Mouse (Mus musculus): ENCODE results near the gene Kcnmb1. TPM values are rescaled to one million over a fixed set of nuclear protein-coding genes. Genes with fewer than 3 reads are reported as not detected.

The Kcnmb1 gene
- polyA plus RNA-seq, 1 experiment = 0.63 TPM

GRCm38 (mm10) chr11:34008702-34009101 lies 45.9 kb downstream of the Kcnmb1 start:
- no peaks in the 10 kb centered on the region for H3K4me1 ChIP-seq (ENCODE audit: control insufficient read depth, insufficient read depth, low read length)
- no peak overlapping the region for H3K4me3 ChIP-seq (ENCODE audit: insufficient read depth, low read length)
- H3K27ac ChIP-seq (ENCODE audit: insufficient read depth, low read length) = no peak overlapping the region
- peak; percentile 75 for TF ChIP-seq CTCF (IDR thresholded peaks at IDR 0.05; ENCODE audit: extremely low read depth, insufficient read depth, low read length)
- no peak for TF ChIP-seq POLR2A (IDR thresholded peaks at IDR 0.05; ENCODE audit: extremely low read depth, insufficient read depth, low read length)

DNA sequence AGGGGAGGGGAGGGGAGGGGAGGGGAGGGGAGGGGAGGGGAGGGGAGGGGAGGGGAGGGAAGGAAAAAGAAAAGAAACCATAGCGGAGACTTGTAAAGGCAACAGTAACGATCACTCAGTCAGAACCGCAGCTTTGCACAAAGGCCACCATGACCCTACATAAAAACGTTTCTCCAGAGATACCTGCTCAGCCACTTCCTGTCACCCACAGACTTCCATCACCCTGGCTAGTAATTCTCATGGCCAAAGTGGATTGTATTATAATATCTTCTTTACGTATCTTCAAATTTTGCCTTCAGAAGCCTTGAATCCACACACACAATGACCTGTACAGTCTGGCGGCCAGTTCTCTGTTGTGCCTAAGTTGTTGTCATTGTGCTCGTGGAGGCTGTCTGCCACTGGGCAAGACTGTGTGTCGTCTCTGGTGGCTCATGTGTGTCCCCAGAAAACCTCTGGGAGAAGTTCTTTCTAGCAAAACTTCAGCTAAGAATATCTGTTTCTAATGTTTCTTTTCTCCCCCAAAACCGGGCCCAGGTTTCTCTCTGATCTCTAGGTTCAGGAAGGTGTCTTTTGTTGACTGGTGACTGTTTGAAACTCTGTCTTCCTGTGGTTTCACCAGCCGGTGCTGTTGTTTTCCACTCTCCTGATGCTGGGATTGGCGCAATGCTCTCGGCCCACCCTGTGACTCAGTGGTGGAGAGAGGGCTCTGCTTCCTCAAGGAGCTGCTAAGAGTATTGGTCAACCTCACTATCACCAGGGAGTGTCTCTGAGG lies 46.7 kb downstream of the Kcnmb1 start:
- no peak overlapping the region for H3K4me3 ChIP-seq (ENCODE audit: insufficient read depth, low read length)
- TF ChIP-seq CTCF (IDR thresholded peaks at IDR 0.05; ENCODE audit: extremely low read depth, insufficient read depth, low read length) (no peak), POLR2A (IDR thresholded peaks at IDR 0.05; ENCODE audit: extremely low read depth, insufficient read depth, low read length) (no peak)
- H3K4me1 ChIP-seq (ENCODE audit: control insufficient read depth, insufficient read depth, low read length) = no peaks in the 10 kb centered on the region
- H3K27ac ChIP-seq (ENCODE audit: insufficient read depth, low read length) = no peak overlapping the region

DNA sequence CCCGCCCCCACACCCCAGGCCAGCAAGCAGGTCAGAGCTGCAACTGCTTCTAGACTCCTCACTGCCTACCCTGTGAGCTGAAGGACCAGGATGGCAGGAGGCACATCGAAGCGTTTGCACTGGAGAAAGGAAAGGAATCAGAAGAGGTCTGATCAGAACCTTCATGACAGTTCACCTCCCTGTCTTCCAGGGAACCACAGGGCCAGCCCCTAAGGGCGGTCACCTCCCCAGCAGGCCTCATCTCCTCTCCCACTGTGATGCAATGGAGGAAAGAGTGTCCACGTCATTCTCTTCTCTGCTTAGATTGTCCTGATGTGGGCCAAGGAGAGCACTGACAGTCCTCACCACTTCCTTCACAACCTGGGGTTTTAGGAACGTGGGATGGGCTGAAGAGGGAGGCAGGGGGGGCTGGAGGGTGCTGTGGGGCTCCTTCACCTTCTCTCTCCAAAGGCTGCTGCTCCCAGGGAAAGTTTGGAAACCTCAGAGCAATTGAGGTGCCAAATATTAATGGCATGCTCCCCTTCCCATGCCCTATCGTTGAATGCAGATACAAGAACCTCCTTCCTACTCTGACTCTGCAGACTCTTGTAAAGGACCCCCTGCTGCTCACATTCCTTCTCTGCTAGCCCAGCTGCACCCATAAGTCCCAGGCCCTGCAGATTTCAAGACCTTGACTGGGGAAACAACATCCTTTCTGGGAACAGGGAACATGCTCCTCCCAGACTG lies 47.5 kb downstream of the Kcnmb1 start:
- Histone ChIP-seq H3K4me1 (ENCODE audit: control insufficient read depth, insufficient read depth, low read length) (no peaks in the 10 kb centered on the region), H3K27ac (ENCODE audit: insufficient read depth, low read length) (no peak overlapping the region), H3K4me3 (ENCODE audit: insufficient read depth, low read length) (no peak overlapping the region)
- TF ChIP-seq POLR2A (IDR thresholded peaks at IDR 0.05; ENCODE audit: extremely low read depth, insufficient read depth, low read length) (no peak), CTCF (IDR thresholded peaks at IDR 0.05; ENCODE audit: extremely low read depth, insufficient read depth, low read length) (no peak)

- Histone ChIP-seq H3K4me3 (ENCODE audit: insufficient read depth, low read length) (no peak overlapping the region), H3K27ac (ENCODE audit: insufficient read depth, low read length) (no peak overlapping the region), H3K4me1 (ENCODE audit: control insufficient read depth, insufficient read depth, low read length) (no peaks in the 10 kb centered on the region)
- TF ChIP-seq POLR2A (IDR thresholded peaks at IDR 0.05; ENCODE audit: extremely low read depth, insufficient read depth, low read length) (no peak), CTCF (IDR thresholded peaks at IDR 0.05; ENCODE audit: extremely low read depth, insufficient read depth, low read length) (no peak)
These were observed 48.0 kb downstream of the Kcnmb1 start for GRCm38 (mm10) chr11:34010859-34011172.

DNA sequence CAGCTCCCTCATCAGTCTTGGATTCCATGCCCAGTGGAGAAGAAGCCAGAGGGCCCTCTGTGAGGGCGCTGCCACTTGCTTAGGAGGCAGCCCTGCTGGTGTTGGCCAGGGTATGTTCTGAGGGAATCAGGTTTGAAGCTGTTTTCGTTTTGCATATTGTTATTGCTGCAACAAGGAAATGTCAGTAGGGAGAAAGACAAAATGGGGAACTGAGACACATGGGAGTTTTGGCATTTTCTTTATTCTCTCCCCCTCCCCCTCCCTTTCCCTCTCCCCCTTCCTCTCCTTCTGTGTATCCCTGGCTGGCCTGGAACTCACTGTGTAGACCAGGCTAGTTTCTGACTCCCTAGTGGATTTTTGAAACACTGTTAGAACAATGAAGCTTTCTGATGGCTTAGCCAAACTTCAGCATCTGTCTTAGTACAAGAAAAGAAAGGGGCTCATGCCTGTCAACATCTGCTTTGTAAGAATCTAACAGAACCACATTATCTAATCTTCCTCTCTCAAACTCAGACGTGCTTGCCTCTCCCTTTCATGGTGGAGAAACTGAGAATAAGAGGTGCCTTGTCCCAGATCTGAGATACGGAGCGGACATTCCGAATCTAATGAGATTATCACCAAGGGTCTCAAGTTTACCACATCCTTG lies 49.3 kb downstream of the Kcnmb1 start:
- Histone ChIP-seq H3K27ac (ENCODE audit: insufficient read depth, low read length) (no peak overlapping the region), H3K4me1 (ENCODE audit: control insufficient read depth, insufficient read depth, low read length) (no peaks in the 10 kb centered on the region), H3K4me3 (ENCODE audit: insufficient read depth, low read length) (no peak overlapping the region)
- no peak for TF ChIP-seq CTCF (IDR thresholded peaks at IDR 0.05; ENCODE audit: extremely low read depth, insufficient read depth, low read length)
- no peak for TF ChIP-seq POLR2A (IDR thresholded peaks at IDR 0.05; ENCODE audit: extremely low read depth, insufficient read depth, low read length)

Other genes with a start within 250 kb of the Kcnmb1 start
- 31.6 and 32.2 TPM in 2 replicates for gene Kcnip1, start 30.1 kb downstream of the Kcnmb1 start, polyA plus RNA-seq (2012; rRNA removed)
- gene Lcp2, start 83.9 kb downstream of the Kcnmb1 start, polyA plus RNA-seq (2012; rRNA removed) = 3.1 and 3.5 TPM in 2 replicates
- not detected in 2 replicates for gene 4930469K13Rik, start 135.5 kb downstream of the Kcnmb1 start, polyA plus RNA-seq (2012; rRNA removed)
- gene Foxi1, start 245.1 kb downstream of the Kcnmb1 start, polyA plus RNA-seq (2012; rRNA removed) = 0.04 TPM in 1 of 2 replicates, not detected in the other